Mouse (Mus musculus) heart, embryonic 10.5 days (tissue): ENCODE measurements around the gene Lyg2. TPM values are rescaled to one million over a fixed set of nuclear protein-coding genes. Genes with fewer than 3 reads are reported as not detected.

ENCODE experiments used
- DNase-seq: peaks from one replicate; pipeline ENCODE4 v3.0.0-alpha.2; 2017; ENCODE audit warnings: low spot score
- H3K27ac ChIP-seq: fragments of 300-500 bp; sonication (generic); 2 replicates; pipeline ENCODE4 v1.5.1; 2016; ENCODE audit warnings: mild to moderate bottlenecking
- H3K27me3 ChIP-seq: fragments of 300-500 bp; sonication (generic); 2 replicates; pipeline ENCODE4 v1.6.1; 2016; ENCODE audit warnings: mild to moderate bottlenecking; ENCODE audit not compliant: poor library complexity, insufficient read depth, severe bottlenecking
- H3K36me3 ChIP-seq: fragments of 300-500 bp; sonication (generic); 2 replicates; pipeline ENCODE4 v1.6.1; 2016; ENCODE audit warnings: mild to moderate bottlenecking, moderate library complexity
- H3K4me1 ChIP-seq: fragments of 300-500 bp; sonication (generic); 2 replicates; pipeline ENCODE4 v1.6.1; 2016; ENCODE audit warnings: mild to moderate bottlenecking
- H3K4me3 ChIP-seq: fragments of 300-500 bp; sonication (generic); 2 replicates; pipeline ENCODE4 v1.5.1; 2016; ENCODE audit warnings: mild to moderate bottlenecking, moderate library complexity
- H3K9me3 ChIP-seq: fragments of 300-500 bp; sonication (generic); 2 replicates; pipeline ENCODE4 v1.6.1; 2016; ENCODE audit warnings: mild to moderate bottlenecking, moderate library complexity
- WGBS: fragments of 180-500 bp; shearing (Covaris S2); methylation state at CpG from one replicate; pipeline ENCODE4 v1.1.7; 2016; 5-methylcytosine and 5-hydroxymethylcytosine counted together
- polyA plus RNA-seq: library from polyadenylated mRNA; unstranded; fragments of >200 nt; fragmentation: Nextera tagmentation; extraction: Ambion mirVana; gene quantifications from 2 replicates; pipeline ENCODE4 v1.2.1, GENCODE M21; 2016

Lyg2 gene
- polyA plus RNA-seq, 1 experiment from 2014 or later, result not detected

DNA sequence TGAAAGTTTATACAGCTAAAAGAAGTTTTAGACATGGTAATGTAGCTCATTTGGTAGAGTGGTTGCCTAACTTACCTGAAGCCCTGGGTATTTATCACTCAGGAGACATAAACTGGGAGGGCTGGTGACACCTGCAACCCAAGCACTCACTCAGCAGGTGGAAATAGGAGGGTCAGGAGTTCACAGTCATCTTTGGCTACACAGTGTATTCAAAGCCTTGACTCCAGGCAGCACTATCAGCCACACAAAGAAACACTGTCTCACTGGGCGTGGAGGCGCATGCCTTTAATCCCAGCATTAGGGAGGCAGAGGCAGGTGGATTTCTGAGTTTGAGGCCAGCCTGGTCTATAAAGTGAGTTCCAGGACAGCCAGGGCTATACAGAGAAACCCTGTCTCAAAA is 3.5 kb downstream of the Lyg2 start:
- no peak overlapping the region for H3K27ac ChIP-seq
- H3K27me3 ChIP-seq, result peaks cover 6% of the 10 kb centered on the region; the same call in 1 of the 2 replicates
- H3K36me3 ChIP-seq, result no peaks in the 10 kb centered on the region
- no peak for DNase-seq
- WGBS, result 79% methylated on average over 2 of the region's 2 CpGs
- H3K9me3 ChIP-seq, result no peaks in the 10 kb centered on the region
- H3K4me1 ChIP-seq, result peaks cover 3% of the 10 kb centered on the region; the same call in 1 of the 2 replicates
- H3K4me3 ChIP-seq, result no peak overlapping the region

DNA sequence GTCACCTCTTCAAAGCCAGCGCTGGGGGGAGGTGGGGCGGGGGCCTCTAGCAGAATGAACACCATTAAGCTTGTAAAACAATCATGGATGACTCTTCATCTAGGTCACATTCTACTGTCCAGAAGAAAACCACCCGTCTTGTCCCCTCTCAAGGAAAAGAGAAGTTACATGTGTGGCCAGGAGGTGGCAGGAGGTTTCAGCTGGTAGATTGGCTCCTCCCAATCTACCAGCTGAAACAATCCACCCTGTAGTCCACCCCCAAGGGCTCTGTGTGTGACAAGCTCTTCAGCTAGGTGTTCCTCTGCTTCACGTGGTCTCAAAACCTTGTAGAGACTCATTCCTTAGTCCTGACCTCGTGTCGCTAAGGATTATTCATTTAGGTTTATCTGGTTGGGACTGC is 13.1 kb downstream of the Lyg2 start:
- Histone ChIP-seq H3K27me3 (no peaks in the 10 kb centered on the region), H3K4me3 (no peak overlapping the region), H3K4me1 (peaks cover 9% of the 10 kb centered on the region), H3K9me3 (no peaks in the 10 kb centered on the region), H3K36me3 (peaks cover 17% of the 10 kb centered on the region), H3K27ac (no peak overlapping the region)
- WGBS, result 36% methylated on average over 6 of the region's 6 CpGs
- no peak for DNase-seq

DNA sequence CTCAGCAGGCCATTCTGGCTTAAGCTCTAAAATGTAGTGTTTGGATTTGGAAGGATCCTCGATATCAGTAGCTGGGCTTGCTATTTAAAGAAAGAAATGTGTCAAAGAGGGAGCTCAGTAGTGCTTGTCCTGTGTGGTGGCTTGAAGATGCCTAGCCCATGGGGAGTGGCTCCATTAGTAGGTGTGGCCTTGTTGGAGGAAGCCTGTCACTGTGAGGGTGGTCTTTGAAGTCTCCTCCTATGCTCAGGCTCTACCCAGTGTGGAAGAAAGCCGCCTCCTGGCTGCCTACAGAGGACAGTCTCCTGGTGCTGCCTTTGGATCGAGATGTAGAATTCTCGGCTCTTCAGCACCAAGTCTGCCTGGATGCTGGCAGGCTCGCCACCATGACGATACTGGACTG is 16.0 kb downstream of the Lyg2 start:
- Histone ChIP-seq H3K4me3 (no peak overlapping the region), H3K36me3 (peaks cover 42% of the 10 kb centered on the region), H3K4me1 (peaks cover 9% of the 10 kb centered on the region), H3K27me3 (no peaks in the 10 kb centered on the region), H3K9me3 (no peaks in the 10 kb centered on the region), H3K27ac (no peak overlapping the region)
- WGBS, result 39% methylated on average over 6 of the region's 6 CpGs
- DNase-seq, result no peak

DNA sequence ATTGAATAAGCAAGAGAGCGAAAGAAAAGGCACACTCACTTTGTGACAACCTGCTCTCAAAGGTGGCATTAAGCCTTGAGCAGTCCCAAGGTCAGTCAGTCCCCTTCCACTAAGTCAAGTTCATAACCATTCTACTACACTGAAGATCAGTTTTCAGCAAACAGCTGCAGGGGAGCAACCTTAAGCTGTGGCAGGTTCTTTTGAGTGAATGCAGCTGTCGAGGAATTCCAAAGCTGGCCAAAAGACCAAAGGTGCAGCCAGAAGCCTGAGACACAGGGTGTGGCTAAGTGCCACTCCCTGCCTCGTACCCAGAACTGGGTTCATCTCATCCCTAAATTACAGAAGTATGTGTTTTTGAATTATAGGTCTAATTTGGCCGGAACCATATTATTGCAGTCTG is 16.5 kb downstream of the Lyg2 start:
- H3K4me1 ChIP-seq, result peaks cover 9% of the 10 kb centered on the region
- H3K4me3 ChIP-seq, result no peak overlapping the region
- no peaks in the 10 kb centered on the region for H3K27me3 ChIP-seq
- WGBS, result 78% methylated on average over 4 of the region's 4 CpGs
- H3K27ac ChIP-seq, result no peak overlapping the region
- DNase-seq, result no peak
- H3K36me3 ChIP-seq, result peaks cover 47% of the 10 kb centered on the region
- H3K9me3 ChIP-seq, result no peaks in the 10 kb centered on the region

DNA sequence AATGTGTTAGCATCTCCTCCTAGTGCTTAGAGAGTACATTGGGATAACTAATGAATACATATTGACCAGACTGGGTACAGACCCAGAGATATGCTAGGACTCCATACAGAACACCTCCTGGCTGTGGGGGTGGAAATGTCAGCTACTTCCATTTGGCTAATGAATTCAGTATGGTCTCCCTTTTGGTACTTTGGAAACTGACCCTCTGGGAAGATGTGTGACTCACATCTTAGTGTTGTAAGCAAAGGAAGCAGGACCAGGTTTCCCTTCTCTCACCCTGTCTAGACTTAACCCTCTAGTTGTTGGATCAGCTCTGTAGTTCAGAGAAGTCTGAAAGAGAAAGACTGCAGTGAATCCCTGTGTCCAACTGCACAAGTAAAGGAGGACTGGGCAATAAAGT is 21.7 kb downstream of the Lyg2 start:
- peaks cover 9% of the 10 kb centered on the region; the same call in 1 of the 2 replicates for H3K4me1 ChIP-seq
- no peak overlapping the region for H3K27ac ChIP-seq
- H3K9me3 ChIP-seq, result no peaks in the 10 kb centered on the region
- H3K27me3 ChIP-seq, result no peaks in the 10 kb centered on the region
- no peak overlapping the region for H3K4me3 ChIP-seq
- DNase-seq, result no peak
- H3K36me3 ChIP-seq, result peaks cover 59% of the 10 kb centered on the region

DNA sequence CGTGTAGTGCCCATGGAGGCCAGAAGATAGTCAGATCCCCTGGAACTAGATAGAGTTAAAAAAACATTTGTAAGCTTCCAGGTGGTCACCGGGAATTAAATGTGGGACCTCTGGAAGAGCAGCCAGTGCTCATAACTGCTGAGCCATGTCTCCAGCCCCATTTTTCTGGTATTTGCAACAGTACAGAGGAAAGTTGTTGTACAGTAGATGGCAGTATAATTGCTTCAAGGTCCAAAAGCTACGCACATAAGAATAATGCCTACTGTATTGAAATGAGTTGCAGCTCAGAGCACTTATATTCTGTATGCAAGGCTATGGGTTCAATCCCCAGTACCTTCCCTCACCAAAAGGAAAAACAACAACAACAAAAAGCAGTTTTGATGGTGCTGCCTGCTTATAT is 24.9 kb downstream of the Lyg2 start:
- no peaks in the 10 kb centered on the region for H3K9me3 ChIP-seq
- no peak for DNase-seq
- H3K27me3 ChIP-seq, result no peaks in the 10 kb centered on the region
- H3K4me3 ChIP-seq, result peak overlapping the region; percentile 82
- H3K4me1 ChIP-seq, result peaks cover 16% of the 10 kb centered on the region; the same call in 1 of the 2 replicates
- H3K27ac ChIP-seq, result no peak overlapping the region
- 77% methylated on average over 3 of the region's 3 CpGs for WGBS
- H3K36me3 ChIP-seq, result peaks cover 32% of the 10 kb centered on the region

DNA sequence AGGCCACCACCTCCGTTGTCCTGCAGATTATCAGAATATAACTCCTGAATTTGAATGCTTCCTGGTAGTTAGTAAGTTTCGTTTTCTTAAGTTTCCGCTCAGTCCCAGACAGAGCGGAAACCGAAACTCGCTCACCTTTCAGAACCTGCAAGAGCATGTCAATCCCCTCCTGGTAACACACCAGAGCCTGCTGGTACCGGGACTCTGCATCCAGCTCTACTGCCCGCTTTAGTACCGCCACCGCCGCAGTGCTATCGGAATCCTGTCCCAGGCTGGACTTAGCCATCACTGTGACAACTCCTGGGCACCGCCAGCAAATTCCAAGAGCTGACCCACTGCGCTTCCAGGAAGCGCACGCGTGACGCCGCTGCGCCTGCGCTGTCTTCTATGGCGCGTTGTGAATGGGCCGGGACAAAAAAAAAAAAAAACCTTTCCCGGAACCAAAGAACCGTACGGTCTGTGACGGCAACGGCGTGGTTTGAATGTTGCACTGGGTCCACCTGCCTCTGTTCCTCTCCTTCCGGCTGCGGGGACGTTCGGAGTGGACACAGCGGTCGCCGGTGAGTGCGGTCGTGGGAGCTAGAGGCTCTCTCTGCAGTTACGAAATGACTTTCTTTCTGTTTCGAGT is 26.2 kb downstream of the Lyg2 start, which contains the start of the genes Mitd1 and Mrpl30:
Gene Mitd1 (minus strand): TSS at position 387 of the 628 bp plus-strand sequence.
Gene Mrpl30 (plus strand): TSS at position 453 of the 628 bp plus-strand sequence.
- peaks cover 16% of the 10 kb centered on the region; the same call in 1 of the 2 replicates for H3K4me1 ChIP-seq
- H3K27me3 ChIP-seq, result no peaks in the 10 kb centered on the region
- H3K4me3 ChIP-seq, result peak within 1 kb of the TSS; percentile 82
- no peaks in the 10 kb centered on the region for H3K9me3 ChIP-seq
- H3K27ac ChIP-seq, result peak within 1 kb of the TSS; percentile 85
- H3K36me3 ChIP-seq, result peaks cover 19% of the 10 kb centered on the region
- DNase-seq, result peak; percentile 95
- 0% methylated on average over 41 of the region's 41 CpGs for WGBS

DNA sequence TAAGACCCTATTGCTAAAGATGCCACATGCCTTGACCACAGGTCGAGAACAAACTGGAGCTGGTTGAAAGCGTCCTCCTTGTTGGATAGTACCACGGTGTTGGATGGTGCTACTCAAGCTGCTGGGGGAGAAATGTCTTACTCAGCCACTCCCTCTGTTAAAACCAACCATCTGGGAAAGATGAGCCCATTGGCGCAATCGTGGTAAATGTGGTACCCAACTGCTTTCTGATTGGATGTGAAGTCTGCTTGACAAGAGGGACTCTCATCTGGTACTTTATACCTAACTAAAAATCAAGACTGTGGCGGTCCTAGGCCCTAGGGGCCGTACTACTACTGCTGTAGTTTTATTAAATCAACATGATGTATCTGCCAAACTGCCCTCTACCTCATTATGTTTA is 27.1 kb downstream of the Lyg2 start:
- Histone ChIP-seq H3K4me3 (peak overlapping the region; percentile 82), H3K36me3 (peaks cover 18% of the 10 kb centered on the region), H3K4me1 (peaks cover 16% of the 10 kb centered on the region; the same call in 1 of the 2 replicates), H3K27ac (no peak overlapping the region), H3K27me3 (no peaks in the 10 kb centered on the region), H3K9me3 (no peaks in the 10 kb centered on the region)
- DNase-seq, result no peak
- WGBS, result 75% methylated on average over 7 of the region's 7 CpGs

DNA sequence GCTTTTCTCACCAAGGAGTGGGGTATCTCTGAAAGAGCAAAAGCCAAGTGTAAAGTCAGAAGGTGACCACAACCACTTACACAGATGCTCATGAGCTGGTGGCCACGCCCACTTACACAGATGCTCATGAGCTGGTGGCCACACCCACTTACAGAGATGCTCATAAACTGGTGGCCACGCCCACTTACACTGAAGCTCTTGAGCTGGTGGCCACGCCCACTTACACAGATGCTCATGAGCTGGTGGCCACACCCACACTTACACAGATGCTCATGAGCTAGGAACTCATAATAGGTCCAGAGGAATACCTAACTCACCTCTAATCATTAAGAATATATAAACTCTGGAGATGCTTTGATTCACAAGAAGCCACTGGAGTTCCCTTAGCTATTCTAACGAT is 31.8 kb downstream of the Lyg2 start:
- 74% methylated on average over 4 of the region's 4 CpGs for WGBS
- H3K27me3 ChIP-seq, result no peaks in the 10 kb centered on the region
- H3K27ac ChIP-seq, result no peak overlapping the region
- H3K4me1 ChIP-seq, result peaks cover 5% of the 10 kb centered on the region; the same call in 1 of the 2 replicates
- peaks cover 34% of the 10 kb centered on the region for H3K36me3 ChIP-seq
- DNase-seq, result no peak
- no peaks in the 10 kb centered on the region for H3K9me3 ChIP-seq
- no peak overlapping the region for H3K4me3 ChIP-seq

DNA sequence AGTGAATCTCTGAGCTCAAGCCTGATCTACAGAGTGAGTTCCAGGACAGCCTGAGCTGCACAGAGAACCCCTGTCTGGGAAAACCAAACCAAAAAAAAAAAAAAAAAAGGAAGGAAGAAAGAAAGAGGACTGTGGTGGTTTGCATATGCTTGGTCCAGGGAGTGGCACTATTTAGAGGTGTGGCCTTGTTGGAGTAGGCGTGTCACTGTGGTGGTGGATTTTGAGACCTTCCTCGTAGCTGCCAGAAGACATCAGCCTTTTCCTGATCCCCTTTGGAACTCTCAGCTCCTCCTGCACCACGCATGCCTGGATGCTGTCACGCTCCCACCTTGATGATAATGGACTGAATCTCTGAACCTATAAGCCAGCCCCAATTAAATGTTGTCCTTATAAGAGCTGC is 32.9 kb downstream of the Lyg2 start:
- Histone ChIP-seq H3K27ac (no peak overlapping the region), H3K9me3 (no peaks in the 10 kb centered on the region), H3K36me3 (peaks cover 45% of the 10 kb centered on the region), H3K27me3 (no peaks in the 10 kb centered on the region), H3K4me1 (no peaks in the 10 kb centered on the region), H3K4me3 (no peak overlapping the region)
- peak; percentile 9 for DNase-seq
- WGBS, result 83% methylated on average over 4 of the region's 4 CpGs

DNA sequence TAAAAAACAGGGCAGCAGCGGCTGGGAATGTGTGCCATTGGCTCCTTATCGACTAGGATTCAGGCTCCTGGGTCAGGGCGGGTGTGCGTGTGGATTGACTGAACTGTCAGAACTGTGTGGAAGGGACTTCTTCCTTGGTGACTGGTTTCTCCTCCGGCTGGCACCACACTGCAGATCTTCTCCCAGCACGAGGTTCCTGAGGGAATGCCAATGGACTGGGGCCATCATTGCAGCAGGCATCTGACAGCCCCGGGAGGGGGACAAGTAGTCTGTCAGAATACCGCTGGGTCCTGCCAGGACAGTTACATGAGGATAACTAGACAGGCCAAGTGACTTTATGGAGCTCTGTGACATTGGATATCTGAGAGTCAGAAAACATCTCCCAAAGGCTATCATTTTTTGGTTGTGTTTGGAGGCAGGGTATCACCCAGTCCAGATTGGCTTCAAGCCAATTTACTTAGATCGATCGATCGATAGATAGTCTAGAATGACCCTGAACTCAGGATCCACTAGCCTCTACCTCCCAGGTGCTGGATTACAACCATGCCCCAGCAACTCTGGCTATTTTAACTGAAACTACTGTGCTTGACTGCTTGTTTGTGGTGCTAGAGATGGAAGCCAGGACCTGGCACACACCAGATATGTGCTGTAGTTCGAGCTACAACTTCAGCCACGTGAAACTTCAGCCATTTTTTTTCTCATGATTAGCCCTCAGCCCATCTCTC is 38.4 kb downstream of the Lyg2 start:
- Histone ChIP-seq H3K9me3 (peaks cover 5% of the 10 kb centered on the region; the same call in 1 of the 2 replicates), H3K27me3 (no peaks in the 10 kb centered on the region), H3K36me3 (peaks cover 63% of the 10 kb centered on the region), H3K27ac (no peak overlapping the region), H3K4me1 (no peaks in the 10 kb centered on the region), H3K4me3 (no peak overlapping the region)
- DNase-seq, result no peak
- 92% methylated on average over 13 of the region's 13 CpGs for WGBS

DNA sequence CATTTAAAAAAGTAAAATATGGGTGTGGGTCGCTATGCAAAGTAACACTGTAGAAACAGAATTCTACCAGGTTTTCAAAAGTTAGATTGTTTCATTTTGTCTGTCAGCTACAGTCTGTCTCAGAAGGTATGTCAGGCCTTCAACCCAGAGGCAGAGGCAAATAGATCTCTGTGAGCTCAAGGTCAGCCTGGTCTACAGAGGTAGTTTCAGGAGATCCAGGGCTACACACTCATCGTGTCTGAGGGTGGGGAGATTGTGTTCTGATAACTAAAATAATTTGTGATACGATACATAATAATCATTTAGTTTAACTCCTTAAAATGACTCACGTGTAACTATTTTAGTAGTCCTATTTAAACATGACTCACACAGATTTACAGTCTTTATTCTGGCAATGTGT is 43.1 kb downstream of the Lyg2 start:
- Histone ChIP-seq H3K27me3 (0 out of 2 replicates have a peak, but pooled peaks cover 6% of the 10 kb centered on the region), H3K27ac (no peak overlapping the region), H3K9me3 (peaks cover 5% of the 10 kb centered on the region; the same call in 1 of the 2 replicates), H3K36me3 (peaks cover 37% of the 10 kb centered on the region), H3K4me3 (peak overlapping the region; percentile 69), H3K4me1 (peaks cover 3% of the 10 kb centered on the region; the same call in 1 of the 2 replicates)
- DNase-seq, result no peak
- 88% methylated on average over 4 of the region's 4 CpGs for WGBS
